Mouse (Mus musculus) liver, postnatal 0 days (tissue): Measurements from ENCODE around the gene Fcgr4. TPM values are rescaled to one million over a fixed set of nuclear protein-coding genes. Genes with fewer than 3 reads are reported as not detected.
"Not testable (repeated sequence)": the region's sequence is repeated elsewhere in the genome, so short reads cannot be mapped to it uniquely, and the experiment has no call there.

Experiments
- ATAC-seq: fragments of 200-750 bp; cut with Nextera tagmentation; 2 replicates; pipeline ENCODE4 v1.8.0; 2017; ENCODE audit warnings: mild to moderate bottlenecking, moderate library complexity
- DNase-seq: peaks from one replicate; pipeline ENCODE4 v3.0.0-alpha.2; 2016
- H3K27ac ChIP-seq: fragments of 300-500 bp; sonication (generic); 2 replicates; pipeline ENCODE4 v1.5.1; 2014; ENCODE audit warnings: antibody characterized with exemption, moderate library complexity, mild to moderate bottlenecking, low read depth
- H3K27me3 ChIP-seq: fragments of 300-500 bp; sonication (generic); 2 replicates; pipeline ENCODE4 v1.6.1; 2014; ENCODE audit warnings: low read length, control low read depth, mixed read lengths; ENCODE audit not compliant: insufficient read depth
- H3K36me3 ChIP-seq: fragments of 300-500 bp; sonication (generic); replicated peaks from 2 replicates; pipeline ENCODE4 v1.6.1; 2014; ENCODE audit warnings: mild to moderate bottlenecking, control low read depth, low read length, moderate library complexity, mixed read lengths; ENCODE audit not compliant: insufficient read depth
- H3K4me1 ChIP-seq: fragments of 300-500 bp; sonication (generic); 2 replicates; pipeline ENCODE4 v1.6.1; 2014; ENCODE audit warnings: antibody characterized with exemption, mild to moderate bottlenecking, control low read depth; ENCODE audit not compliant: insufficient read depth
- H3K4me2 ChIP-seq: fragments of 300-500 bp; sonication (generic); 2 replicates; pipeline ENCODE4 v1.6.1; 2014; ENCODE audit warnings: low read depth, mild to moderate bottlenecking, low read length, moderate library complexity, mixed read lengths
- H3K4me3 ChIP-seq: fragments of 300-500 bp; sonication (generic); 2 replicates; pipeline ENCODE4 v1.5.1; 2014; ENCODE audit warnings: low read depth, low read length
- H3K9ac ChIP-seq: fragments of 300-500 bp; sonication (generic); replicated peaks from 2 replicates; pipeline ENCODE4 v1.6.1; 2014; ENCODE audit warnings: mild to moderate bottlenecking, moderate library complexity
- H3K9me3 ChIP-seq: fragments of 300-500 bp; sonication (generic); 2 replicates; pipeline ENCODE4 v1.6.1; 2016; ENCODE audit warnings: mild to moderate bottlenecking, control low read depth, low read length, mixed read lengths
- WGBS: fragments of 180-500 bp; shearing (Covaris S2); extraction: QIAGEN DNeasy Blood & Tissue Kit; methylation state at CpG from one replicate; pipeline ENCODE4 v1.1.7; 2014; ENCODE audit not compliant: insufficient replicate concordance; 5-methylcytosine and 5-hydroxymethylcytosine counted together
- microRNA-seq: library from miRNA; unstranded; fragments of <30 nt; microRNA quantifications from one replicate; pipeline ENCODE4, GENCODE M21; 2016
- polyA plus RNA-seq: library from polyadenylated mRNA; unstranded; fragments of >200 nt; fragmentation: Nextera tagmentation; extraction: Ambion mirVana; gene quantifications from 2 replicates; pipeline ENCODE4 v1.2.1, GENCODE M21; 2015

Gene Fcgr4
- polyA plus RNA-seq, 1 experiment from 2014 or later = 9.4 TPM

DNA sequence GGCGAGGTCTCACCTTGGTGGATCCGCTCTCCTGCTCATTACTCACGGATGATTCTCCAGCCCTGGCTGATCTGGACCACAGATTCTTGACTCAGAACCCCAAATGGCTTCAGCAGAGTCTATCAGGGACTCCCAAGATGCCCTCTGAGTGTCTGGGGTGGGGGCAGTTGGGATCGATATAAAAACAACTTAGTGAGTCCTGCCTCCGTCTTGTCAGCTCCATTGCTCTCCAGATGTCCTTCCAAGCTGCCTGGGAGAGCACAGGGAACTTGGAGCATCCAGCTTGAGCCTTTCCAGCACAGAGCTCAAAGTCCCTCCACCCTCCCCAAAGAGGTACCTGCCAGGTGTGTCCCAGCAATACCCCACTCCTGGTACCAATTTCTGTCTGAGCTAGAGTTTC, 57.5 kb downstream of the Fcgr4 start:
- DNase-seq, H3K9ac ChIP-seq, H3K4me1 ChIP-seq, H3K27ac ChIP-seq, H3K4me2 ChIP-seq, ATAC-seq, H3K36me3 ChIP-seq, H3K4me3 ChIP-seq, H3K9me3 ChIP-seq: not testable (repeated sequence)
- WGBS = 55% methylated on average over 3 of the region's 5 CpGs
- H3K27me3 ChIP-seq = peaks cover 18% of the 10 kb centered on the region

DNA sequence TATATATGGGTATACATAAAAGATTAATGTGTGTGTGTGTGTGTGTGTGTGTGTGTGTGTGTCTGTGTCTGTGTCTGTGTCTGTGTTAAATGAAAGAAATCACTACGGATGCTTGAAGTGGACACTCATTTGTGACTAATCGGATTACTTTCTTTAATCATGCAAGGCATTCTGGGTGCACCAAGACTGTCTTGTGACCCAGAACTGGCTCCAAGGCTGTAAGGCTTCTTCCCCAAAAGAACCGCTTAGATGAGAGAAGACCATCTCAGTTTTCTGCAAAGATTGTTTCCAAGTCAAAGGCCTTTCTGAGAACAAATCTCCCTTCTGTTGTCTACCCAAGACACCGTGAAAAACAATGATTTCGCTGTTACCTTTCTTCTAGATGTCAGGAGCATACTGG, 58.5 kb downstream of the Fcgr4 start:
- not testable (repeated sequence) for H3K4me3 ChIP-seq, DNase-seq, H3K36me3 ChIP-seq, ATAC-seq, H3K4me2 ChIP-seq, H3K9ac ChIP-seq, H3K27ac ChIP-seq, H3K9me3 ChIP-seq, H3K4me1 ChIP-seq
- 43% methylated on average over 5 of the region's 5 CpGs for WGBS
- peaks cover 20% of the 10 kb centered on the region for H3K27me3 ChIP-seq

DNA sequence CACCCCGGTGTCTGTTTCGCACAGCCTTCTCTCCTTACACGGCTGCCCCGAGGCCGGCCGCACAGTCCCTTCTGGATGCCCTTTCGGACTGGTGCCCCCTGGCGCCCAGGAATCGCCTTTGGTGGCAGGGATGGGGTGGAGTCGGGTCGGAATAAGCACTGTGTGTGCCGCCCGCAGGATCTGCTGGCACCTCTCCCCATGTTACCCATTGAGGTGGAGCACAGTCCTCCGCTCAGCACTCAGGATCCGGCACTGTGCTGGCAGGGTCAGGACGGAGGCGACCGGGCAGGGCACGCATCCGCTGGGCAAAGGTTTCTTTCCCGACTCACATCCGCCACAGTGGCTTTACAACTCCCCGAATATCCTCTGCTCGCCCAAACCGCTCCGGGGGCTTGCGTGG, 59.2 kb downstream of the Fcgr4 start:
- not testable (repeated sequence) for H3K4me3 ChIP-seq, H3K4me1 ChIP-seq, H3K9me3 ChIP-seq, H3K9ac ChIP-seq, H3K36me3 ChIP-seq, ATAC-seq, H3K27ac ChIP-seq, DNase-seq, H3K4me2 ChIP-seq
- 3% methylated on average over 13 of the region's 27 CpGs for WGBS
- H3K27me3 ChIP-seq = peaks cover 20% of the 10 kb centered on the region

DNA sequence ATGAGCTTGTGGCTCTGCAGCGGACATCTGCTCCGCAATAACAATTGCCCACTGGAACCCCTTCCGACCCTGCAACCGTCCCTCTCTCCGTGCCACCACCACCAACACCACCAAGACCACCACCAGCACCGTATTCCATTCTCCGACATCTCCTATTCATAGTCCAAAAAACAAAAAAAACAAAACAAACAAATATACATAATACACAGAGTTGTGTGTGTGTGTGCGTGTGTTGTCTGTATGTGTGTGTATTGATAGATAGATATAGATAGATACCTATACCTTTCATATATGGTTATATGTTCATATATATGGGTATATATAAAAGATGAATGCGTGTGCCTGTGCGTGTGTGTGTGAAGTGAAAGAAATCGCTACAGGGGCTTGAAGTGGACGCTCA, 59.7 kb downstream of the Fcgr4 start:
- peaks cover 20% of the 10 kb centered on the region for H3K27me3 ChIP-seq
- WGBS = 24% methylated on average over 11 of the region's 12 CpGs
- H3K4me3 ChIP-seq = not testable (repeated sequence)

GRCm38 (mm10) chr1:171079345-171079744, 60.6 kb downstream of the Fcgr4 start:
- not testable (repeated sequence) for H3K4me3 ChIP-seq, H3K9ac ChIP-seq, H3K4me1 ChIP-seq, H3K9me3 ChIP-seq, H3K36me3 ChIP-seq, H3K27ac ChIP-seq, H3K4me2 ChIP-seq, DNase-seq
- ATAC-seq = peak; percentile 77
- WGBS = 0% methylated on average over 1 of the region's 35 CpGs
- peaks cover 15% of the 10 kb centered on the region for H3K27me3 ChIP-seq

More for the DNA sequence above, 59.7 kb downstream of the Fcgr4 start:
- H3K27ac ChIP-seq, H3K36me3 ChIP-seq, H3K4me1 ChIP-seq, DNase-seq, H3K9me3 ChIP-seq, H3K9ac ChIP-seq, H3K4me2 ChIP-seq, ATAC-seq: not testable (repeated sequence)

Small RNAs within 50 kb of the gene (microRNA-seq; reads per million reads assigned to microRNA genes)
- gene Gm27552 (not detected), gene Mir6546 (7.3 reads per million, percentile 14 among the genes with 10 or more reads in this experiment)

Other genes starting within 250 kb of the Fcgr4 start
- gene Atf6, start 151.1 kb upstream of the Fcgr4 start, polyA plus RNA-seq = 5.0 and 6.0 TPM in 2 replicates
- 0.97 and 1.7 TPM in 2 replicates for gene Gm26620, start 133.9 kb upstream of the Fcgr4 start, polyA plus RNA-seq
- gene Dusp12, start 133.4 kb upstream of the Fcgr4 start, polyA plus RNA-seq = 26.1 and 29.1 TPM in 2 replicates
- gene Fcrlb, start 106.0 kb upstream of the Fcgr4 start, polyA plus RNA-seq = 0.36 and 0.41 TPM in 2 replicates
- gene Fcrla, start 91.3 kb upstream of the Fcgr4 start, polyA plus RNA-seq = 9.0 and 10.4 TPM in 2 replicates
- 18.0 and 18.7 TPM in 2 replicates for gene Fcgr2b, start 42.4 kb upstream of the Fcgr4 start, polyA plus RNA-seq
- gene Fcgr3, start 46.0 kb downstream of the Fcgr4 start, polyA plus RNA-seq = 40.3 and 41.8 TPM in 2 replicates
- gene Cfap126, start 95.0 kb downstream of the Fcgr4 start, polyA plus RNA-seq = 0.90 and 1.5 TPM in 2 replicates
- gene Sdhc, start 131.7 kb downstream of the Fcgr4 start, polyA plus RNA-seq = 207 and 212 TPM in 2 replicates
- gene Mpz, start 131.8 kb downstream of the Fcgr4 start, polyA plus RNA-seq = 0.05 and 0.12 TPM in 2 replicates
- 6.7 and 8.2 TPM in 2 replicates for gene Pcp4l1, start 177.3 kb downstream of the Fcgr4 start, polyA plus RNA-seq
- gene Nr1i3, start 195.1 kb downstream of the Fcgr4 start, polyA plus RNA-seq = 49.6 and 53.1 TPM in 2 replicates
- gene Tomm40l, start 203.6 kb downstream of the Fcgr4 start, polyA plus RNA-seq = 5.7 and 6.6 TPM in 2 replicates
- 20,306 and 20,852 TPM in 2 replicates for gene Apoa2, start 206.1 kb downstream of the Fcgr4 start, polyA plus RNA-seq
- 171 and 176 TPM in 2 replicates for gene Fcer1g, start 215.4 kb downstream of the Fcgr4 start, polyA plus RNA-seq
- gene Adamts4, start 231.5 kb downstream of the Fcgr4 start, polyA plus RNA-seq = 0.41 and 0.51 TPM in 2 replicates
- 158 and 170 TPM in 2 replicates for gene Ndufs2, start 232.5 kb downstream of the Fcgr4 start, polyA plus RNA-seq